Mouse (Mus musculus) heart, embryonic 14.5 days (tissue): ENCODE measurements around the gene Aurkaip1. TPM values are rescaled to one million over a fixed set of nuclear protein-coding genes. Genes with fewer than 3 reads are reported as not detected.

Experiments
- ATAC-seq: fragments of 200-750 bp; cut with Nextera tagmentation; 2 replicates; pipeline ENCODE4 v1.8.0; 2017; ENCODE audit warnings: low read depth, moderate TSS enrichment; ENCODE audit not compliant: insufficient number of reproducible peaks, insufficient read depth, low FRiP score
- H3K27ac ChIP-seq, 2 experiments: fragments of 200-500 bp in 1 of 2; fragments of 300-500 bp in 1 of 2; sonication (generic) in 1 of 2; replicated peaks in 1 of 2; 2 replicates each; pipeline ENCODE4 v1.5.1; 2012 to 2014; ENCODE audit warnings: low read depth in 2 of 2, low read length in 2 of 2, control low read depth in 1 of 2, mild to moderate bottlenecking in 1 of 2, mixed read lengths in 1 of 2; ENCODE audit not compliant: control insufficient read depth in 1 of 2, insufficient read depth in 1 of 2
- H3K27me3 ChIP-seq: fragments of 300-500 bp; sonication (generic); 2 replicates; pipeline ENCODE4 v1.6.1; 2014; ENCODE audit warnings: mild to moderate bottlenecking, low read length, control low read depth; ENCODE audit not compliant: control insufficient read depth, insufficient read depth
- H3K36me3 ChIP-seq: fragments of 300-500 bp; sonication (generic); 2 replicates; pipeline ENCODE4 v1.6.1; 2014; ENCODE audit warnings: mild to moderate bottlenecking, control low read depth, low read length, mixed read lengths; ENCODE audit not compliant: control insufficient read depth, insufficient read depth
- H3K4me1 ChIP-seq, 2 experiments: fragments of 200-500 bp in 1 of 2; fragments of 300-500 bp in 1 of 2; sonication (generic) in 1 of 2; 2 replicates each; pipeline ENCODE4 v1.6.1; 2012 to 2014; ENCODE audit warnings: low read length in 2 of 2, control low read depth in 1 of 2, mixed read lengths in 1 of 2; ENCODE audit not compliant: control insufficient read depth in 2 of 2, insufficient read depth in 2 of 2
- H3K4me2 ChIP-seq: fragments of 300-500 bp; sonication (generic); 2 replicates; pipeline ENCODE4 v1.6.1; 2014; ENCODE audit warnings: mild to moderate bottlenecking, low read length
- H3K4me3 ChIP-seq, 2 experiments: fragments of 200-500 bp in 1 of 2; fragments of 300-500 bp in 1 of 2; sonication (generic) in 1 of 2; 2 replicates each; pipeline ENCODE4 v1.5.1; 2012 to 2014; ENCODE audit warnings: low read length in 2 of 2, mild to moderate bottlenecking in 2 of 2, control low read depth in 1 of 2, low read depth in 1 of 2, moderate library complexity in 1 of 2; ENCODE audit not compliant: control insufficient read depth in 1 of 2, insufficient read depth in 1 of 2
- H3K9ac ChIP-seq: fragments of 300-500 bp; sonication (generic); 2 replicates; pipeline ENCODE4 v1.6.1; 2014; ENCODE audit warnings: mild to moderate bottlenecking, low read length
- H3K9me3 ChIP-seq: fragments of 300-500 bp; sonication (generic); 2 replicates; pipeline ENCODE4 v1.6.1; 2016; ENCODE audit warnings: low read length, control low read depth; ENCODE audit not compliant: control insufficient read depth
- WGBS: fragments of 180-500 bp; shearing (Covaris S2); extraction: QIAGEN DNeasy Blood & Tissue Kit; methylation state at CpG from one replicate; pipeline ENCODE4 v1.1.7; 2014; 5-methylcytosine and 5-hydroxymethylcytosine counted together
- polyA plus RNA-seq: library from polyadenylated mRNA; unstranded; fragments of >200 nt; fragmentation: Nextera tagmentation; extraction: Ambion mirVana; gene quantifications from 2 replicates; pipeline ENCODE4 v1.2.1, GENCODE M21; 2014

Aurkaip1 gene
- polyA plus RNA-seq, 1 experiment from 2014 or later, result 118 TPM

GRCm38 (mm10) chr4:155790021-155790489 lies 41.0 kb upstream of the Aurkaip1 start, which contains the start of gene Ankrd65:
Gene Ankrd65 (plus strand): TSS chr4:155790439.
- Histone ChIP-seq H3K4me2 (no peak within 1 kb of the TSS), H3K27me3 (no peaks in the 10 kb centered on the region), H3K27ac (no peak within 1 kb of the TSS), H3K9ac (no peak within 1 kb of the TSS), H3K4me1 (peaks cover 4 to 10% of the 10 kb centered on the region in 2 experiments; a peak in 3 of 4 replicates), H3K36me3 (no peaks in the 10 kb centered on the region), H3K4me3 (no peak within 1 kb of the TSS), H3K9me3 (no peaks in the 10 kb centered on the region)
- 82% methylated on average over 3 of the region's 3 CpGs for WGBS
- ATAC-seq, result no peak

- Histone ChIP-seq H3K4me2 (no peak overlapping the region), H3K9ac (no peak overlapping the region), H3K4me3 (no peak overlapping the region), H3K27ac (no peak overlapping the region), H3K36me3 (no peaks in the 10 kb centered on the region), H3K4me1 (peaks cover 0 to 4% of the 10 kb centered on the region in 2 experiments; a peak in 2 of 4 replicates), H3K27me3 (no peaks in the 10 kb centered on the region), H3K9me3 (no peaks in the 10 kb centered on the region)
- ATAC-seq, result no peak
- 66% methylated on average over 3 of the region's 3 CpGs for WGBS
These were observed 40.4 kb upstream of the Aurkaip1 start for GRCm38 (mm10) chr4:155790650-155791161.

- H3K9ac ChIP-seq, result no peak overlapping the region
- H3K4me1 ChIP-seq, result no peaks in the 10 kb centered on the region
- H3K4me2 ChIP-seq, result no peak overlapping the region
- no peaks in the 10 kb centered on the region for H3K36me3 ChIP-seq
- ATAC-seq, result no peak
- no peak overlapping the region for H3K4me3 ChIP-seq
- no peak overlapping the region for H3K27ac ChIP-seq
- WGBS, result 61% methylated on average over 24 of the region's 24 CpGs
- no peaks in the 10 kb centered on the region for H3K9me3 ChIP-seq
- H3K27me3 ChIP-seq, result no peaks in the 10 kb centered on the region
These were observed 39.7 kb upstream of the Aurkaip1 start for GRCm38 (mm10) chr4:155791240-155791933.

GRCm38 (mm10) chr4:155793730-155794129 lies 37.3 kb upstream of the Aurkaip1 start:
- Histone ChIP-seq H3K4me1 (no peaks in the 10 kb centered on the region), H3K36me3 (no peaks in the 10 kb centered on the region), H3K9me3 (no peaks in the 10 kb centered on the region), H3K4me3 (no peak overlapping the region), H3K27ac (no peak overlapping the region), H3K27me3 (no peaks in the 10 kb centered on the region; the same call in 1 of the 2 replicates), H3K9ac (no peak overlapping the region), H3K4me2 (no peak overlapping the region)
- no peak for ATAC-seq
- WGBS, result 53% methylated on average over 2 of the region's 2 CpGs

GRCm38 (mm10) chr4:155802075-155802474 lies 29.0 kb upstream of the Aurkaip1 start:
- Histone ChIP-seq H3K27me3 (no peaks in the 10 kb centered on the region; the same call in 1 of the 2 replicates), H3K36me3 (peaks cover 20% of the 10 kb centered on the region), H3K4me2 (no peak overlapping the region), H3K4me1 (peaks cover 6 to 14% of the 10 kb centered on the region in 2 experiments), H3K9ac (no peak overlapping the region), H3K9me3 (no peaks in the 10 kb centered on the region), H3K4me3 (no peak overlapping the region), H3K27ac (no peak overlapping the region)
- 100% methylated on average over 1 of the region's 1 CpGs for WGBS
- no peak for ATAC-seq

- Histone ChIP-seq H3K36me3 (peaks cover 27% of the 10 kb centered on the region), H3K27me3 (no peaks in the 10 kb centered on the region), H3K9ac (peak within 1 kb of the TSS; percentile 83), H3K4me3 (peak within 1 kb of the TSS; percentile 73 to 74), H3K4me1 (peaks cover 6 to 14% of the 10 kb centered on the region in 2 experiments), H3K4me2 (peak within 1 kb of the TSS; percentile 79), H3K9me3 (no peaks in the 10 kb centered on the region), H3K27ac (peak within 1 kb of the TSS; percentile 40 to 48)
- ATAC-seq, result no peak
- 6% methylated on average over 12 of the region's 12 CpGs for WGBS
These were observed 28.2 kb upstream of the Aurkaip1 start, which contains the start of gene Mrpl20 for GRCm38 (mm10) chr4:155802741-155803339. Gene Mrpl20 (plus strand): TSS chr4:155802878.

- WGBS, result under 1% methylated on average over 58 of the region's 58 CpGs
- H3K27me3 ChIP-seq, result no peaks in the 10 kb centered on the region
- H3K9me3 ChIP-seq, result no peaks in the 10 kb centered on the region
- peak overlapping the region; percentile 40 to 48 for H3K27ac ChIP-seq
- H3K9ac ChIP-seq, result peak overlapping the region; percentile 83
- H3K36me3 ChIP-seq, result peaks cover 34% of the 10 kb centered on the region
- peak; percentile 96 for ATAC-seq
- peak overlapping the region; percentile 79 for H3K4me2 ChIP-seq
- peaks cover 6 to 14% of the 10 kb centered on the region in 2 experiments for H3K4me1 ChIP-seq
- peak overlapping the region; percentile 73 to 74 for H3K4me3 ChIP-seq
These were observed 27.6 kb upstream of the Aurkaip1 start for GRCm38 (mm10) chr4:155803340-155804041.
